Mouse (Mus musculus): ENCODE measurements around the gene Olfr109. TPM values are rescaled to one million over a fixed set of nuclear protein-coding genes. Genes with fewer than 3 reads are reported as not detected.

The Olfr109 gene
- not detected for polyA plus RNA-seq (2017; shearing (Covaris generic))

GRCm38 (mm10) chr17:37458616-37459015 lies at the start of gene Olfr109:
Gene Olfr109, plus strand, starts transcription at chr17:37458916.

GRCm38 (mm10) chr17:37445180-37445579 lies 13.5 kb upstream of the Olfr109 start, which contains the start of gene Olfr108:
Gene Olfr108, plus strand, starts transcription at chr17:37445480.

GRCm38 (mm10) chr17:37483452-37483851 lies 24.7 kb downstream of the Olfr109 start, which contains the start of gene H2-M2:
Gene H2-M2, minus strand, starts transcription at chr17:37483552.

GRCm38 (mm10) chr17:37491930-37492518 lies 33.3 kb downstream of the Olfr109 start, which contains the start of gene Olfr110:
Gene Olfr110, plus strand, starts transcription at chr17:37492468.

GRCm38 (mm10) chr17:37507730-37508129 lies 49.0 kb downstream of the Olfr109 start, which contains the start of gene Olfr111:
Gene Olfr111, plus strand, starts transcription at chr17:37508030.

Other genes with a start within 250 kb of the Olfr109 start
- not detected for gene Olfr95, start 245.8 kb upstream of the Olfr109 start, polyA plus RNA-seq (2017; shearing (Covaris generic))
- gene Olfr96, start 238.8 kb upstream of the Olfr109 start, polyA plus RNA-seq (2017; shearing (Covaris generic)), result not detected
- not detected for gene Olfr97, start 221.6 kb upstream of the Olfr109 start, polyA plus RNA-seq (2017; shearing (Covaris generic))
- not detected for gene Olfr98, start 195.2 kb upstream of the Olfr109 start, polyA plus RNA-seq (2017; shearing (Covaris generic))
- 132 TPM for gene H2-M3, start 188.7 kb upstream of the Olfr109 start, polyA plus RNA-seq (2017; shearing (Covaris generic))
- gene Olfr99, start 175.5 kb upstream of the Olfr109 start, polyA plus RNA-seq (2017; shearing (Covaris generic)), result 3.7 TPM
- not detected for gene Olfr101, start 154.6 kb upstream of the Olfr109 start, polyA plus RNA-seq (2017; shearing (Covaris generic))
- not detected for gene Olfr102, start 141.9 kb upstream of the Olfr109 start, polyA plus RNA-seq (2017; shearing (Covaris generic))
- not detected for gene Olfr103, start 119.2 kb upstream of the Olfr109 start, polyA plus RNA-seq (2017; shearing (Covaris generic))
- gene Olfr104-ps, start 99.3 kb upstream of the Olfr109 start, polyA plus RNA-seq (2017; shearing (Covaris generic)), result not detected
- 0.07 TPM for gene Olfr105-ps, start 79.9 kb upstream of the Olfr109 start, polyA plus RNA-seq (2017; shearing (Covaris generic))
- gene Olfr106-ps, start 68.5 kb upstream of the Olfr109 start, polyA plus RNA-seq (2017; shearing (Covaris generic)), result not detected
- not detected for gene Olfr107, start 59.7 kb upstream of the Olfr109 start, polyA plus RNA-seq (2017; shearing (Covaris generic))
- gene Olfr108, start 13.4 kb upstream of the Olfr109 start, polyA plus RNA-seq (2017; shearing (Covaris generic)), result not detected
- 0.27 TPM for gene H2-M2, start 24.6 kb downstream of the Olfr109 start, polyA plus RNA-seq (2017; shearing (Covaris generic))
- not detected for gene Olfr110, start 33.6 kb downstream of the Olfr109 start, polyA plus RNA-seq (2017; shearing (Covaris generic))
- gene Olfr111, start 49.1 kb downstream of the Olfr109 start, polyA plus RNA-seq (2017; shearing (Covaris generic)), result not detected
- not detected for gene Olfr112, start 110.5 kb downstream of the Olfr109 start, polyA plus RNA-seq (2017; shearing (Covaris generic))
- gene Olfr113, start 118.7 kb downstream of the Olfr109 start, polyA plus RNA-seq (2017; shearing (Covaris generic)), result not detected
- gene Olfr114, start 133.8 kb downstream of the Olfr109 start, polyA plus RNA-seq (2017; shearing (Covaris generic)), result not detected
- not detected for gene Olfr115, start 168.2 kb downstream of the Olfr109 start, polyA plus RNA-seq (2017; shearing (Covaris generic))
- not detected for gene Olfr116, start 168.3 kb downstream of the Olfr109 start, polyA plus RNA-seq (2017; shearing (Covaris generic))
- not detected for gene Olfr117, start 204.9 kb downstream of the Olfr109 start, polyA plus RNA-seq (2017; shearing (Covaris generic))
- not detected for gene Olfr118, start 208.1 kb downstream of the Olfr109 start, polyA plus RNA-seq (2017; shearing (Covaris generic))
- not detected for gene Olfr119, start 237.6 kb downstream of the Olfr109 start, polyA plus RNA-seq (2017; shearing (Covaris generic))

Measured in CD4-positive, CD25-positive, alpha-beta regulatory T cell, adult 9 weeks (primary cell).